Mouse (Mus musculus): ENCODE measurements around the gene Arl15.

GRCm38 (mm10) chr13:114064069-114064468 is 269.8 kb downstream of the Arl15 start:
- TF ChIP-seq GATA1 (IDR thresholded peaks at IDR 0.05; ENCODE audit: borderline replicate concordance, low read length): no peak
- no peak for TF ChIP-seq FLI1 (IDR thresholded peaks at IDR 0.05; ENCODE audit: low read length)
